Mouse (Mus musculus) heart, postnatal 0 days (tissue): ENCODE measurements around the gene Prss22.

Experiments used
- CTCF ChIP-seq: IDR thresholded peaks from 2 replicates; pipeline ENCODE4 v1.5.1; 2016; ENCODE audit warnings: antibody characterized with exemption, control low read depth, low read depth
- EP300 ChIP-seq: IDR thresholded peaks from 2 replicates; pipeline ENCODE4 v1.6.1; 2016; ENCODE audit warnings: antibody characterized with exemption, low read depth

DNA sequence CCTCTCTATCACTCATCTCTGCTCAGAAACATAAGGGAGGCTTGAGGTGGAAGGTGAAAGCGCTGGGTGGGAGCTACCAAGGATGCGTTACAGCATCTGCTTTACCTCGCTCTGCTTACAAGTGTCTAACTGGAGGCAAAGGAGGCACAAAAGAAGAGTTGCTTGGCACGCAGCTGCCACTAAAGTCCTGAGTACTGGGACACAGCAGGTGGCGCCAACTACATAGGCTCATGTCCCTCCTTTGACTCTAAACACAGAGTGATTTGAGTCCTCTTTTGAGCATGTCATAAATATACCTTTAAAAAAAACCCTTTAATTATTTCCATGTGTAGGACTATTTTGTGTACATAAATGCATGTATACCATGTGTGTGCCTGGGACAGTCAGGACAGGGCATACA lies 11.7 kb upstream of the Prss22 start:
- TF ChIP-seq CTCF: peak; percentile 41
- TF ChIP-seq EP300: no peak
